8 mouse cellular contexts compared by ENCODE assay signal in genomic region chrX:58031671-58032605, GRCm38 (mm10). TPM values are rescaled to one million over a fixed set of nuclear protein-coding genes. Genes with fewer than 3 reads are reported as not detected.
A peak's percentile ranks its signal among the peaks of the same experiment; 100 is the strongest.
DNase-seq lines count a peak whose midpoint lies in the region; ATAC-seq lines count a peak whose summit lies in the region.

No protein-coding gene starts in this region.

- no peak for DNase-seq in heart, adult 11 months
- peak; percentile 51 for DNase-seq in Muller cell, postnatal 12 days (ENCODE audit: inconsistent ontology term)
- DNase-seq in forebrain, embryonic 11.5 days (ENCODE audit: low spot score), result peak; percentile 63
- peak; percentile 93 for DNase-seq in midbrain, embryonic 11.5 days (ENCODE audit: low spot score, missing footprints)
- no peak for DNase-seq in spleen, adult 18-20 months
- no peak for DNase-seq in MN1 (ENCODE audit: low spot score)
- DNase-seq in testis, postnatal 10 days (ENCODE audit: low spot score), result no peak

- peaks cover 90% of the 10 kb centered on the region for H3K27me3 ChIP-seq in heart, embryonic 13.5 days (replicated peaks)
- H3K27me3 ChIP-seq in forebrain, embryonic 11.5 days (ENCODE audit: control insufficient read depth, insufficient read depth, low read length), result no peaks in the 10 kb centered on the region; the same call in 1 of the 2 replicates
- H3K27me3 ChIP-seq in midbrain, embryonic 11.5 days (ENCODE audit: control insufficient read depth, insufficient read depth, low read length), result peaks cover 3% of the 10 kb centered on the region; the same call in 1 of the 2 replicates

- H3K9me3 ChIP-seq in heart, embryonic 13.5 days, result no peaks in the 10 kb centered on the region
- H3K9me3 ChIP-seq in forebrain, embryonic 11.5 days (ENCODE audit: control insufficient read depth, low read length), result no peaks in the 10 kb centered on the region
- H3K9me3 ChIP-seq in midbrain, embryonic 11.5 days (ENCODE audit: control insufficient read depth, low read length), result no peaks in the 10 kb centered on the region

- peak overlapping the region; percentile 53 for H3K4me3 ChIP-seq in heart, embryonic 13.5 days
- H3K4me3 ChIP-seq in forebrain, embryonic 11.5 days (ENCODE audit: low read depth, low read length), result peak overlapping the region; percentile 49
- H3K4me3 ChIP-seq in midbrain, embryonic 11.5 days (ENCODE audit: low read depth, low read length), result peak overlapping the region; percentile 52

- WGBS in heart, embryonic 13.5 days, result 9% methylated on average over 56 of the region's 56 CpGs
- WGBS in forebrain, embryonic 11.5 days, result 15% methylated on average over 56 of the region's 56 CpGs
- WGBS in midbrain, embryonic 11.5 days, result 16% methylated on average over 49 of the region's 56 CpGs

- no peaks in the 10 kb centered on the region for H3K36me3 ChIP-seq in heart, embryonic 13.5 days
- no peaks in the 10 kb centered on the region; the same call in 1 of the 2 replicates for H3K36me3 ChIP-seq in forebrain, embryonic 11.5 days (ENCODE audit: control insufficient read depth, insufficient read depth, low read length)
- no peaks in the 10 kb centered on the region for H3K36me3 ChIP-seq in midbrain, embryonic 11.5 days (ENCODE audit: control insufficient read depth, insufficient read depth, low read length)

- ATAC-seq in heart, embryonic 13.5 days (ENCODE audit: extremely low read depth, insufficient number of reproducible peaks, low FRiP score, low TSS enrichment), result no peak
- no peak for ATAC-seq in forebrain, embryonic 11.5 days (replicated peaks; ENCODE audit: low FRiP score)
- ATAC-seq in midbrain, embryonic 11.5 days (ENCODE audit: low FRiP score), result no peak

- H3K4me2 ChIP-seq in heart, embryonic 13.5 days, result peak overlapping the region; percentile 72
- H3K4me2 ChIP-seq in forebrain, embryonic 11.5 days (ENCODE audit: low read depth, low read length, severe bottlenecking), result peak overlapping the region; percentile 60
- peak overlapping the region; percentile 56 for H3K4me2 ChIP-seq in midbrain, embryonic 11.5 days

- no peak overlapping the region for H3K27ac ChIP-seq in heart, embryonic 13.5 days (replicated peaks)
- H3K27ac ChIP-seq in forebrain, embryonic 11.5 days (ENCODE audit: low read depth, low read length), result peak overlapping the region; percentile 83
- H3K27ac ChIP-seq in midbrain, embryonic 11.5 days (ENCODE audit: low read depth, low read length), result peak overlapping the region; percentile 74

- peaks cover 6% of the 10 kb centered on the region for H3K4me1 ChIP-seq in heart, embryonic 13.5 days
- no peaks in the 10 kb centered on the region for H3K4me1 ChIP-seq in forebrain, embryonic 11.5 days (replicated peaks; ENCODE audit: control insufficient read depth, insufficient read depth, low read length)
- no peaks in the 10 kb centered on the region for H3K4me1 ChIP-seq in midbrain, embryonic 11.5 days (ENCODE audit: control insufficient read depth, insufficient read depth, low read length)

- H3K9ac ChIP-seq in heart, embryonic 13.5 days, result no peak overlapping the region
- peak overlapping the region; percentile 72 for H3K9ac ChIP-seq in forebrain, embryonic 11.5 days (ENCODE audit: low read length)
- H3K9ac ChIP-seq in midbrain, embryonic 11.5 days (ENCODE audit: low read length), result peak overlapping the region; percentile 73

RNA-seq across cellular contexts. Expression of gene Zic3, which starts 9.4 kb away (rescaled TPM):
- 0.05 and 0.13 TPM in 2 replicates for polyA plus RNA-seq in heart, embryonic 13.5 days (2015; fragmentation: Nextera tagmentation; extraction: Ambion mirVana)
- 32.4 and 36.1 TPM in 2 replicates for polyA plus RNA-seq in forebrain, embryonic 11.5 days (2014; fragmentation: Nextera tagmentation; extraction: Ambion mirVana)
- polyA plus RNA-seq in midbrain, embryonic 11.5 days (2014; fragmentation: Nextera tagmentation; extraction: Ambion mirVana), result 28.7 and 29.8 TPM in 2 replicates

Comparison
In these comparisons a context has a peak if more than half of its experiments do, and no peak if none do; other contexts are left out.
1. DNase-seq: peak in Muller cell, postnatal 12 days (single experiment), forebrain, embryonic 11.5 days (single experiment) and midbrain, embryonic 11.5 days (single experiment); none in heart, adult 11 months (single experiment), spleen, adult 18-20 months (0 of 2), MN1 (single experiment) and testis, postnatal 10 days (single experiment).
2. RNA of gene Zic3, which starts 9.4 kb away (polyA plus RNA-seq): 32.4 to 36.1 TPM in forebrain, embryonic 11.5 days and 28.7 to 29.8 TPM in midbrain, embryonic 11.5 days; 0.05 to 0.13 TPM in heart, embryonic 13.5 days; every median in the first group is over 10 times any median in the second.
3. Peak in every context shown above with its lines, with median percentiles within 50 percentile points of each other: H3K4me2 ChIP-seq and H3K4me3 ChIP-seq.